Mouse (Mus musculus) adrenal gland, adult 2 months (tissue): Measurements from ENCODE around the gene Slc15a2. TPM values are rescaled to one million over a fixed set of nuclear protein-coding genes. Genes with fewer than 3 reads are reported as not detected.
A peak's percentile ranks its signal among the peaks of the same experiment; 100 is the strongest.

Experiments
- DNase-seq: peaks from one replicate; pipeline ENCODE4 v3.0.0; 2021
- long read RNA-seq: library from polyadenylated mRNA; stranded (forward); transcript quantifications from one replicate; pipeline ENCODE4 v2.0.0, GENCODE M21; 2021
- polyA plus RNA-seq: library from polyadenylated mRNA; depleted of rRNA; stranded (reverse); fragments of >200 nt; gene quantifications from 2 replicates; pipeline ENCODE4 v1.2.3, GENCODE M21; 2012; rRNA removed
- total RNA-seq, 2 experiments: library from RNA; stranded (reverse); gene quantifications; 2 replicates each; pipeline ENCODE4 v1.2.3; 2021

The Slc15a2 gene
- total RNA-seq (1 to 10 TPM; 4.1 to 5.3 TPM), polyA plus RNA-seq (0.20 TPM in 1 of 2 replicates, not detected in the other)
- long read RNA-seq, partial matches to known transcripts = 1 of 2 reads
- long read RNA-seq, other reads (novel, unspliced or antisense) = 0 of 2 reads

DNA sequence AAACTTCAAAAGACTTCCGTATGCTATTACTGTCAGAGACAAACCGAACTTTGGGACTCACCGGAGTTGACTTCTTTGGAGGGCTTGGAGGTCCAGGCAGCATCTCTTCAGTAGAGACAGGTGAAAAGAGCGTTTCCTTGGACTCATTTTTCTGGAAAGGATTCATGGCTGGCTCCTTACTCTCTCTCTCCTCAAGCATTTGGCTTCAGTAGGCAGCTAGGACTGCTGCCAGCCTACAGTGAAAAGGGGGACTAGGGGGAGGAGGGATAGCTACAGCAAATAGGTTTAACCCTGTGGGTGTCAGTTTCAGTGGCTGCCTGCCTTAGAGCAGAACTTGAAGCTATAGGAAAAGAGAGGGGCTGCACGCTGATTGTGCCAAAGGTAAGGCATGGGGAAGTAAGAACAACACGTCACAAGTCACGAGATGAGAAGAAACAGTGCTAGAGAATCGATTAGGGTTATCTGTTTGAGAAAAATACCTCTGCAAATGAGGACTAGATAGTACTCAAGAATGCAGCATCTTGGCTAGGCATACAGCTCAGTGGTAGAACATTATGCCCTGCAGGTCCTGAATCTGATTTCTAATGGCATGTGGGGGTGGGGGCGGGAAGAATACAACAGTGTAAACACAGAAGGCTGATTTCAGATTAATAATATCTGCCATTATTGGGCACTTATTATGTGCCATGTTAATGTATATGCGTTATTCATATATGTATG lies at the start of gene Slc15a2:
Gene Slc15a2 (minus strand): TSS at position 369 of the 720 bp plus-strand sequence.
- DNase-seq = no peak

DNA sequence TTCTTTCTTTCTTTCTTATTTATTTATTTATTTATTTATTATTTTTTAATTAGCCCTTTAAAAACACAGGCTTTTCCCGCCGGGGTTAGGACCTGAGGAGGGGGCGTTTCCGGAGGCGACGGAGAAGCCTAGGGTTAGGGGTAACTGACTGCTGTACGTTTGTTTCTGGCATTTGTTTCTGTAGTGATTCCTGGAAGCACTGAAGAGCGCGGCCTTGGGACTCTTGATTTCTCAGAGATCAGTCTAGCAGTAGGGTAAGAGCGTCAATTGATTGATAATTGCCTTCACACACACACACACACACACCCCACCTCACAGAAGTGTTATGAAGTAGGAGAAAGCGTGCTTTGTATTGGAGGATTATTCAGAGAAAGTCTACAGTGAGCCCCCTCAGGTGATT lies 44.1 kb upstream of the Slc15a2 start:
- no peak for DNase-seq

DNA sequence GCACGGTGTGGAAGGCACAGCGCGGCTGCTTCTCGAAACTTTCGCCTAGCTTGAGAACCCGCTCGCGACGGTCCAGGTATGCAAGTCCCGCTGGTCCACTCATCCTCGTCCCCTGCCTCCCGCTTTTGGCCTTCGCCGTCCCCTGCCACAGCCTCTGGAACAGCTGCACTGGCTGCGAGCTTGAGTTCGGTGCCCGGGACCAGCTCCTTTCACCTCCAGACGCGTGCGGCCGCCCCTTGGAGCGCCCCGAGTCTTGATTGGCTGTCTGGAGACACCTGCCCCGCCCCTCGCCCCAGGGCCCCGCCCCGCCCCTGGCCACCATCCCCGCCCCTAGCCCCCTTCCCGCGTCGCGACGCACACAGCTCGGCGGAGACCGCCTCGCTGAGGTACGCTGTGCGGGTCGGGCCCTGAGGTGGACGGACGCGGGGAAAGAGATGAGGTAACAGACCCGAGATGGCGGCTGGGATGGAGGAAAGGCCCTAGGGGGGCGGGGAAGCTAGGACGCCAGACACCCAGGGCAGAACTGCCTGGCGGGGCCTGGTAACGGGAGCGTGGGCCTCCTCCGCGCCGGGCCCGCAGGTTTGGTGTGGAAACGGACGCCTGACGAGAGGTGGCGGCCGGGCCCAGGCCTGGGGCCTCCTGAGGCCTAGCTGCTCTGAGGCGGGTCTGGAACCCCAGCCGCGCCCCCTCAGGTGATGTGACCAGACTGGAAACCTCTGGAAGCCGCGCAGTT lies 43.5 kb upstream of the Slc15a2 start, which contains the start of gene Iqcb1:
Gene Iqcb1 (plus strand): TSS at position 332 of the 733 bp plus-strand sequence.
- DNase-seq = peak; percentile 93

DNA sequence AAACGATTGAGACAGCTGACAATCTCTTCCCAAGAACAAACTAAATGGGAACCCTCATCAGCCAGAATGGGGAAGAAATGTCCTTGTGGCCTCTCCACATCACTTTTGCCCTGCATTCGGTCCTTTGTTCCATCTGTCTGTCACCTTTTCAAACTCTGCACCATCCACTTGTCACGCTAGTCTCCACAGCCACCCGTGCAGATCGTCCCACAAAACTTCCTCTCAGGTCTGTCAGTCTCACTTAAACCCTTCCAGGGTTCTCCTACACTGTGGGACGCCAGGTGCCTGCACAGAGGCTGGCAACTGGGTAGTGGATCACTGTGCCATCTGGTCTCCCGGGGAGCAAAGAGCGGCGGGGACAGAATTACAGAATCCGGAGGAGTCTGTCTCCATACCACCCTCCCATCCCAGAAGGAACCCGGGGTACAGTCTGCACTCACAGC lies 42.9 kb upstream of the Slc15a2 start:
- no peak for DNase-seq

DNA sequence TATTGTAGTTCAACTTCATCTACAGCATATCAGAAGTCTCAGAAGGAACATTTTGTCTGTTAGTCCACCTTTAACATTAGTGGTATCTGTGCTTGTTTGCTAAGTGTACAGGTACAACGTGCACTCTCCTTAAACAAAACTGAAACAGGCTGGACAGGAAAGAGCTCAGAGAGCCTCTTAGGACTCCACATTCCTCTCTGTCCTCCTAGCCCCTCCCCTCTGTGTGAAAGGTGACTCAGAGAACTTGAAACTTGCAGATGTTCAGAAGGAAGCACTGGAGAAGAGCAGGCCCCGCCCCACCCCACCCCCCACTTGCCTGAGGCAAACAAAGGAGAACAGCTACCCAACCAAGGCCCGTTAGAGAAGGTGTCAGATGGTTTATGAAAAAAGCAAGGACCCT lies 36.7 kb upstream of the Slc15a2 start:
- DNase-seq = peak; percentile 8

DNA sequence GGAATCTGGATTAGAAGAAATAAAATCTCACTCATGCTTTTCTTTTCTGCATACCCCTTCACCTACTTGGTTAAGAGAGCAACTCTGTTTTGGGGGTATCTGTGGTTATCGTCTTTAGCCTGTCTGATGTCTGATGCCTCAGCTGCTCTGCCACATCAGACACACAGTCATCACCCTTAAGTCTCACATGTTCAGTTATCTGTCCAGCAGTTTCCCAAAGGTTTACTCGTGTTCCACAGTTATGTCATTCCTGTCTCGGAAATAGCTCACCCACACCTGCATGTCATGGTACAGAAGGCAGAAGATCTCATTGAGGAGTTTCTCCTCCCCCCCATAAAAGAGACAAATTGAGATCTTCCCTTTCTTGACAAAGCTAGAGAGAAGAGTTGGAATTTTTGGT lies 36.0 kb upstream of the Slc15a2 start:
- no peak for DNase-seq

DNA sequence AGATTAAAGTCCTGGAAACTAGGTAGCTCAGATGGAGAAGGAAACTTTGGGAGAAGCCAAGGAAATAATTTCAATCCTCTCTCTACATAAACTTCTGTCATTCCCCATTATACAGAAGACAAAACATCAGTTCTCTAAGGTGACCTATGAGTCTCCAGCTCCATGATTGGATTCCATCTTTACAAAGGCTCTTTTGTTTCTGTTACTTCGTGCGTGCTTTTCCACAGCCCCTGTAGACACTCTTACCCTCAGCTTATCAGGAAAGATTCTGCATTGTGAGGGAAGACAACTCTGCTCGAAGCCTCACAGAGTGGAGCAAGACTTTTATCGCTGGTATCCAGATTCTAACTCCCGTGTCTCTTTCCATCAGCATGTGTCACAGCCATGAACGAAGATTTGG lies 35.3 kb upstream of the Slc15a2 start:
- DNase-seq = no peak

DNA sequence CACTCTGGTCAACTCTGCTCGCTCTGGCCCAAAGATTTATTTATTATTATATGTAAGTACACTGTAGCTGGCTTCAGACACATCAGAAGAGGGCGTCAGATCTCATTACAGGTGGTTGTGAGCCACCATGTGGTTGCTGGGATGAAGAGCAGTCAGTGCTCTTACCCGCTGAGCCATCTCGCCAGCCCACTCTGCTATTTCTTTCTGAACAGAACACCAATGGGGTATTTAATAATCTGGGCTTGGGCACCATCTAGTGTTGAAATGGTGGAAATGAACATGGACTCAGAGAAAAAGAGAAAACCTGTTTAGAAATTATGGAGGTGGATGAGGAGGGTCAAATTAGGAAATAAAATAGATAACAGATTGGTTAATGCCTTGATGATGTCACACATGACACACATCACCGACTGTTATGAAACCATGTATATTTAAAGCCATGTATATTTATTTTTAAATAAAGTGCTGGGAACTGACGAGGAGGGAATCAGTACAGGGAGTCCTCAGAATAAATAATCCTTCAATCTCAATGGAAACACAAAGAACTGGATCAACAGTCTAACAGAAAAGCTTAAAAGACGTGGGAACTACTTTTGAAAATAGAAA lies 32.7 kb upstream of the Slc15a2 start:
- DNase-seq = peak; percentile 72

DNA sequence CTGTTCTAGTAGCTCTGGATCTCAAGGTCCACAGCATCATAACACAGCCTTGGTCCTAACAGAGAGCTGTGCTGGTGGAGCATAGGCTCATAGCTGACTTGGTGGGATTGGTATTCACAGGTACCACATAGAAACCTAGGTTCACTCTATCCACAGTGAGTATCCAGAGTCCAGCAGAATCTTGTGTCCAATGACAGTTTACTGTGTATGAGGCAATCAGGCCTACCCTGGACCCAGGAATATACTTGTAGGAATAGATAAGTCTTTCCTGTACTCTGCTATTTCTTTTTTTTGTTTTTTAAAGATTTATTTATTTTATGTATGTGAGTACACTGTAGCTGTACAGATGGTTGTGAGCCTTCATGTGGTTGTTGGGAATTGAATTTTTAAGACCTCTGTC lies 32.2 kb upstream of the Slc15a2 start:
- no peak for DNase-seq

DNA sequence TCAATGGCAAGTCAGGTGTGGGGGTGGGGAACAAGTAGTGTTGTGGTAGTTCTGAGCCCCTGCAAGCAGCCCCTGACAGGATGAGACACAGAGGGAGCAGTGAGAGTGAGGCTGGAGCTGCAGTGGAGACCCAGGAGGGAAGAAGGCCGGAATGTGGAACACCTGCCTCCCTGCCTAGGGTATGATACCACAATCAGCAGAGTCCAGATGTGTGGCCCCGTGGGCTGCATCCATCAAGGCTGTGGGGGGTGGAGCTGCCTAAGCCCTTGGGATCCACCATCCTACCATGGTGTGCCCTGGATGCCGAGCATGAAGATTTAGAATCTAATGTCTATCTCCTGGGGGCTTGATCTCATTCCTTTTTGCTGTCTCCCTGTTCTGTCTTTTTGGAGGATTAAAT lies 28.9 kb upstream of the Slc15a2 start:
- DNase-seq = no peak

DNA sequence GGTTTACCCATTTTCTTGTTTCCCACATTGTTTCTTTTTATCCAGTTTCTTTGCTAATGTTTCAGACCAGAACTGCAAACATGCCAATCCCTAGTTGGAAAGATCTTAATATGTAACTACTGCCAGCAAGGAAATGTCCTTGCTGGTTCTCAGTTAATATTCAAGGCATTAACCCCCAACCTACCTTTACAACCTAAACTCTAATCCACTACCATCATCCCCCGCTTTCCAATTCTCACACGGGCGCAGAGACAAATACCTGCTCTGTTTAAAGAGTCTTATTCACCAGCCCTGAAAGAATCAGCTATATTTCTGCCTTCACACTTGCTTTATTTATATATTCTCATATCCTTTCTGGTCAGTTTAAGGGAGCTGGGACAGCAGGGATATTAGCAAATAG lies 23.9 kb upstream of the Slc15a2 start:
- no peak for DNase-seq

DNA sequence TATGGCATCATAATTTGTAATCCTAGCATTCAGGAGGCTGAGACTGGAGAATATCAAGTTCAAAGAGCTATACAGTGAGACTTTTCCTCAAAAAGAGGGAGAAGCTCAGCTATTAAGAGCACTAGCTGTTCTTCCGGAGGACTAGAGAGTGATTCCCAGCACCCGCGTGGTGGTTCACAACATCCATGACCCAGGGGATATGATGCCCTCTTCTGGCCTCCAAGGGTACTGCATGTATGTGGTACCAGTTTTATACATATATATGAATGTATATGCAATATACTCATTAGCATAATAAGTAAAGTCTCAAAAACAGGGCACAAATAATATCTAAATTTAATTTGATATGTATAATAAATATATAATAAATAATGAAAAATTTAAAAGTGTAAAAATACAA lies 17.6 kb upstream of the Slc15a2 start:
- no peak for DNase-seq

DNA sequence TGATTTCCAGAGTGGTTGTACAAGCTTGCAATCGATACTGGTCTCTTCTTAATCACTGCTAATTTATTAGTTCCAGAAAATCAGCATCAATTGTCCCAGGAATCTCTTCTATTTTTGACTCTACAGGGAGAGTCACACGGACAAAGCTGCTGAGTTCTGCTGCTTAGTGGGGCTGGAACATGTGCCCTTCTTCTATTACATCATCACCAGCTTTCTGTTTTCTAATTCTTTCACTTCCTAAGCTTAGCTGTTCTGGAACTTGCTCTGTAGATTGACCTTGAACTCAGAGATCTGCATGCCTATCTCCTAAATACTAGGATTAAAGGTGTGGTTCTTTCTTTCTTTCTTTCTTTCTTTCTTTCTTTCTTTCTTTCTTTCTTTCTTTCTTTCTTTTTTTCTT lies 13.6 kb upstream of the Slc15a2 start:
- no peak for DNase-seq

DNA sequence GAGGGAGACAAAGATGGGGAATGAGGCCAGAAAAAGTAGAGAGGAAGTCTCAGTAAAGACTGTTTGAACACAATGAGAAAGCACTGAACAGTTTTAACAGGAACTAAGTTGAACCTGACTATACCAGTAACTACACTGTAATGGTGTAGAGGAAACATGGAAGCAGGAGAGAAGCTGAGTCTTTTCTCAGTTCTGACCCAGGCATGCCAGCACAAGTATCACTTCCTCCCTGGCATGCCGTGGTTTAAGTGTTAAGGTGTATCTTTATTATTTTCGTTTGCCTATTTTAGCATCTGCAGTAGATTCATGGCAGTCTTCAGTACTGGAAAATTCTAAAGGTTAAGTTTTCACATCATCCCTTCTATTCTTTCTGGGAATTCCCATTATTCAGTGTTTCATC lies 10.2 kb upstream of the Slc15a2 start:
- DNase-seq = no peak

DNA sequence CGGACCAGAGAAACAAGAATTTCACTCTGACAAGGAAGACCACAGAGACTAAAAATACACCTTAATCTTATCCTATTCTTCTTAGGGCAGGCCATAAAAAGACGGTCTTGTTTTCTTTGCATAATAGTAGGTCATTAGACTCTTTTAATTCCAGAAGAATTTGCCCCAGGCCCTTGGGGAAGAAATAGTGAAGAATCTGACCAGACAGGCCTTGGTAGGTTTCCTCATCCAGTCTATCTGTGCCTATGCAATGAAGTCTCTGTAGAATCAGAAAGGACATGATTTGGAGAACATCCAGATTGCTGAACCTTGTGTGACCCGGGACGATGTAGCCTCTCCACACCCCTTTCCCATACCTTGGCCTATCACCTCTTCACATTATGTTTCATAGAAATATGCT lies 5.4 kb upstream of the Slc15a2 start:
- no peak for DNase-seq

DNA sequence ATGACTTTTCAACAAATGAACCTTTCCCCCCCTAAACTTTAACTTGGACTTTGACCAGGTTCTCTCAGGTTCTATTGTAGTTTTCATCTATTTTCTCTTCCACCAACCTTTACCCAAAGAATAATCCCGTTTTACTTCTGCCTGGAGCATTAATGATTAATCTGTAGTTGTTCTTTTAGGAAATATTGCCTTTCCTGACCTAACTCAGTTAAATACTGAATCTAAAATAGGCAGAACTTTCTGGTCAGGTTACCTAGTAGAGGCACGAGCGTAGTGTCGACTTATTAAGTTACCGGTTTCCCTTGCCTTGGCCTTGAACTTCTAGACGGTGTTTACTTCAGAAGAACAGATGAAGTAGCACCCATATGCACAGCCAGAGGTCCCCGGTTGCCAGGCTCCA lies 1.7 kb upstream of the Slc15a2 start:
- no peak for DNase-seq

DNA sequence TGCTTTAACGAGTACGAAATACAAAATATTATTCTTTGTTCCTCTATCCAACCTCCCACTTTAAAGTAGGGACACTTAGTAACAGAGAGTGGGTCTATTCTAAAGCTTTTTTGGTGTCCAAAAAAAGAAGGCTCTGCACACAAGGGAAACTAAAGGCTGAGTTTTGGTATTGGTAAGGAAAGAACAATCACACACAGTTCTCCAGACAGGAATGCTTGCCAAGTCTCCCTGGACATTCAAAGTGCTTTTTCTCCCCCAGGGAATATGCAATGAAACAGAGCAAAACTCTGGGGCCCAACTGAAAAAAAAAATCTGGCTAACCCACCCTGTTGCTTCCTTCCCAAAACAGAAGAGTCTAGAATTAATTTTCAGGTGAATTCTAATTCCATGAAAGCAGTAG lies 616 bp downstream of the Slc15a2 start:
- no peak for DNase-seq

DNA sequence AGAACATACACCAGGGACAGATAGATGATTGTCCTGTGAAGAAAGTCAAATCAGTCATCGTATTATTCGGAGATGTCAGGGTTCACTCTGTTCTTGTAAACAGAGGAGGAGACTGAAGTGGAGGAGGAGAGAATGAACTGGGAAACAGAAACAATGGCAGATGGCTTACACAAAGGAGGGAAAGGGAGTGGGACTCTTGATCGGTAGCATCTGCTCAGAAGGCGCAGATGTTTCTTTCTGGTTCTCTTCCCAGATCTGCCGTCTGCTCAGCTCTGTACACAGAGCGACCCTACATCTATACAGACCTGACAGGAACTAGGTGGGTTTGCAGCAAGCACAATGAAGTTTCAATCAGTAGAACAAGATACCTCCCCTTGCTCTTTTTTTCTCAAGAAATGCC lies 9.1 kb downstream of the Slc15a2 start:
- DNase-seq = no peak

DNA sequence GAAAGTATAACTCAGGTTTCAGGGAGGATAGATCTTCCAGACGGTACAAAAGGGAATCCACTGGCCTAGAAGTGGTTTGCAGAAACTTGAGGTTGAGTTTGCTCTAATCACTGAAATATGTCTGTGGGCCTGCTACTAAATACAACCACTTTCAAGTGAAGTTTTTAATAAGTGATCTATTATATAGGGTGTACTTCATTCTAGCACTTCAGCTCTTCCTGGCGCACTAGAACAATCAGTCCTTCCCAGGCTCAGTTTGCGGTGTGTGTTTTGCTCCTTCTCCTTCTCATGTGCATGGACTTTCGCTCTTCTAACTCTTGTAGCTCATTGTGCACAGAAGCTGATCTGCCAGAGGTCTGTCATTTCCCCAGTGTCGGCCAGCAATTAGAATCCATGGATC lies 11.8 kb downstream of the Slc15a2 start:
- DNase-seq = no peak

DNA sequence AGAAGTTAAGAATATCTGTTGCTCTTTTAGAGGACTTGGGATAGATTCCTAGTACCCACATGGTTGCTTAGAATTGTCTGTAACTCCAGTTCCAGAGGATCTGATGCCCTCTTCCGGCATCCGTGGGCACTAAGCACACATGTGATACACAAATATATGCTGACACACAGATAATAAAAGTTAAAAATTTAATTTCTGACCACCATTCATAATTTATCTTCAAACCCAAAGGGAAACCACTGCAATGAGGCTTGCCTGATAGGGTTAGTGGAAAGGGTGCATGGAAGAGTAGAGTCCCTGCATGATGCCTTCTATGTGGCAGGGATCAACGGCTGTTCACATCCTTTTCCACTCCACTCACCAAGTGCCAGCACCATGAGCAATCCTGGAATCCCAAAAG lies 13.1 kb downstream of the Slc15a2 start:
- DNase-seq = no peak

DNA sequence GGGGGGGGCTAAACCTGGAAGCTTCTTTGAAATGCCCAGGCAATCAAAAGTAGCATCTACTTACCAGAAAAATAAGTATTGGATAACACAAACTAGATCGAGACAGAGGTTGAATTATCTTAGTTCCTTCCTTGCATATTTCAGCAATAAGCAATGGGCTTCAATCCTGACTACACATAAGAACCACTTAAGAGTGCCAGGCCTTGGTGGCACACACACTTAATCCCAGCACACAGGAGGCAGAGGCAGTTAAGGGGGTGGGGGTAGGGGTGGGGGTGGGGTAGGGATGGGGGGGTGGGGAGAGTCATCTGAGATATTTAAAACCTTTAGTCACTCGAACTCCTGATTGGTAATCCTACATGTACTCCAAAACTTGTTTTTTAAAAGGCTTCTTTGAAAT lies 13.5 kb downstream of the Slc15a2 start:
- no peak for DNase-seq

DNA sequence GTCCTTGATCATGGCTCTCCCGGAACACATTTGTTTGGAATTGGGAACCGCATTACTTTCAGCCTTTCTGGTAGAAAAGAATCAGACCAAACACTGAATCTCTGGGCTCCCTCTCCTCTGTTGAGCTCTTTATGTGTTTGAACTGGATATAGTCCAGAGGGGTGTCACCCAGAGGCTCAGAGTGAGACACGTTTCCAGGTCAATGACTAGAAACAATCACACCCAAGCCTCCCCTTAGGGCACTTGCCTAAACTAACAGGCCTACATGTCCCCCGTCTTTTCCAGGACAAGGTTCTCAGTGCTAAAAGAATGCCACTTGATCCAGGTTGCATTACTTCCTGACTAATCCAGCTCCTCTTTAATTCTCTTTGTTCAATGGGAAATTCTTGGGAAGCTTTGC lies 13.9 kb downstream of the Slc15a2 start:
- DNase-seq = no peak

DNA sequence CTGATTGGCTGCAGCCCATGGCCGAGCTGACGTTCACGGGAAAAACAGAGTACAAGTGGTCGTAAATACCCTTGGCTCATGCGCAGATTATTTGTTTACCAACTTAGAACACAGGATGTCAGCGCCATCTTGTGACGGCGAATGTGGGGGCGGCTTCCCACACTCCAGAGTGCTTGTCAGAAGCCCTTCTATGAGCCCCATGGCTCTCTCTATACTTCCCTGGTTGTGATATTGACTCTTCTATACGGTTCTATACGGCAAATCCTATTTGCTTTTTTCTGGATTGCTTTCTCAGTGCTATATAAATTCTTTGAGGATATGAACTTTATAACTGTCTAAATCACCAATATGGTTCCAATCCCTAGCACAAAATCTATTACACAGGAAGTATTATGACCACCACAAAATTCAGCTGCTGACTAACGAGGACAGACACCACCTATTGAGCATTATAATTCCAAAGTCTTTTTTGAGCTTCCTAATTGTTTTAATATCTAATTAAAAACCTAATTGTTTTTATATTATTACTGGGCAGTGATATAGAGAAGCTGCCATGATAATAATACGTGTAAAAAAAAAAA lies 14.5 kb downstream of the Slc15a2 start:
- no peak for DNase-seq
